Mouse (Mus musculus): ENCODE data around the gene Tex13c3.
"Not testable (repeated sequence)": the region's sequence is repeated elsewhere in the genome, so short reads cannot be mapped to it uniquely, and the experiment has no call there.

The Tex13c3 gene

DNA sequence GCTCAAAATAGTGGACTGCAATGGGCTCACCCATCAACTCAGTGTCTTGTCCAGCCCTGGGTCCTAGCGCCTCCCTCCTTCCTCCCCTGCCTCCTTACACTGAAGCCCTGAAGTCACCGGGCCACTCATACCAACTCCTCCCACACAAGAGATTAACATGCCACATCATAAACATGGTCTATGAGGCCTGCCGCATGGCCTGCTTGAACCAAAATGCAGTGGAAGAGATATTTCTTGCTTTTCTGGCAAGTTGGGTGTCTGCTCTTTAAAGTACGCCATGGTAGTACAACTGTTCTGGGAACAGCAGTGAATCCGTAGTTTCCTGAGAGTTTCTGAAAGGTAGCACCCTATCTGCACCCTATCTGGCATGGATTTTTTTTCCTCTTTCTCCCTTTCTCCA lies at the start of gene Tex13c3:
Gene Tex13c3, minus strand, starts transcription at position 101 of the 400 bp plus-strand sequence.
- DNase-seq (ENCODE audit: low read depth, low spot score) = not testable (repeated sequence)

- no peak for DNase-seq (ENCODE audit: low read depth, low spot score)
Measured at GRCm38 (mm10) chrX:19489731-19490130, 8.6 kb upstream of the Tex13c3 start.

Data from embryo, embryonic 11.5 days (tissue).